12 mouse cellular contexts compared by ENCODE assay signal in the genomic region with DNA sequence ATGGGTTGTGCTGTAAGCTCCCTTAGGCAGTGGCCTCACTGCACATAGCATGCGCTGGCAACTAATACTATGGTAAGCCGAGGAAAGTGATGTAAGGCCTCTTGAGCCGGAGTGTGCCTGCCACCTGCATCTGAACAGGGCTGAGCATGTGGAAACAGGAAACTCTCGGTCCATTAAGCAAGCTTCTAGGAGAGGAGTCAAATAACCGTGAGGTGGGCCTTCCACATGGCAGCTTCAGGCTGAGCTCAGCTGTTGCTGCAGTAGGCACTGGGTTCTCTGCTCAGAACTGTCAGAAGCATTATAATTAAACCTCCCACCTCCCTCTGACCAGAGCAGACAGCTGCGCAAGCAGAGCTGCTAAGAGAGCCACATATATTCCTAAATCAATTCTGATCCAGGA. TPM values are rescaled to one million over a fixed set of nuclear protein-coding genes. Genes with fewer than 3 reads are reported as not detected.
A peak's percentile ranks its signal among the peaks of the same experiment; 100 is the strongest.
DNase-seq lines count a peak whose midpoint lies in the region; ATAC-seq and TF ChIP-seq lines count a peak whose summit lies in the region.
"Had no signal": no experiment of that assay in that cellular context is flagged by ENCODE, and none has a peak within 500 bp of the region (broad histone marks: within the 10 kb centered on the region; RNA-seq: fewer than 3 reads in every experiment).

No protein-coding gene starts in this region.

- DNase-seq in hindbrain, embryonic 11.5 days (ENCODE audit: low spot score), result no peak
- DNase-seq in hindbrain, embryonic 10.5 days (ENCODE audit: low spot score), result no peak
- DNase-seq in Patski (ENCODE audit: low read depth, low spot score), result peak; percentile 7
- peak; percentile 7 for DNase-seq in midbrain, embryonic 14.5 days
- no peak for DNase-seq in urinary bladder, postnatal 4 days (ENCODE audit: low spot score in 2 of 2)
- DNase-seq in cerebellum, adult 9-11 months, result no peak
- DNase-seq in thymus, postnatal 25 days, result no peak
- DNase-seq: adrenal gland, adult 2 months; kidney, postnatal 25 days had no signal

- no peaks in the 10 kb centered on the region for H3K4me1 ChIP-seq in hindbrain, embryonic 11.5 days (replicated peaks; ENCODE audit: control insufficient read depth, insufficient read depth, low read length)
- no peaks in the 10 kb centered on the region for H3K4me1 ChIP-seq in hindbrain, embryonic 10.5 days (replicated peaks)
- no peaks in the 10 kb centered on the region for H3K4me1 ChIP-seq in forebrain, embryonic 16.5 days (replicated peaks; ENCODE audit: control insufficient read depth, insufficient read depth, low read length)
- no peaks in the 10 kb centered on the region for H3K4me1 ChIP-seq in midbrain, embryonic 14.5 days (ENCODE audit: control insufficient read depth, insufficient read depth, low read length)
- H3K4me1 ChIP-seq: heart, embryonic 10.5 days; lung, embryonic 15.5 days had no signal

- peak; percentile 49; the same call in 1 of the 2 replicates for ATAC-seq in hindbrain, embryonic 11.5 days (ENCODE audit: low FRiP score)
- peak; percentile 62 for ATAC-seq in Patski
- ATAC-seq in forebrain, embryonic 16.5 days, result peak; percentile 31; the same call in 1 of the 2 replicates
- no peak for ATAC-seq in midbrain, embryonic 14.5 days (ENCODE audit: low FRiP score, low TSS enrichment)

- 68% methylated on average over 6 of the region's 6 CpGs for WGBS in hindbrain, embryonic 11.5 days
- WGBS in hindbrain, embryonic 10.5 days, result 69% methylated on average over 6 of the region's 6 CpGs
- WGBS in forebrain, embryonic 16.5 days, result 55% methylated on average over 6 of the region's 6 CpGs
- 57% methylated on average over 6 of the region's 6 CpGs for WGBS in midbrain, embryonic 14.5 days

- POLR2A ChIA-PET in Patski (lab: Charles Lee), result no interaction called here

- no peak overlapping the region for H3K27ac ChIP-seq in hindbrain, embryonic 11.5 days (ENCODE audit: low read depth, low read length)
- H3K27ac ChIP-seq in hindbrain, embryonic 10.5 days, result no peak overlapping the region
- no peak overlapping the region for H3K27ac ChIP-seq in forebrain, embryonic 16.5 days (ENCODE audit: low read length)
- no peak overlapping the region for H3K27ac ChIP-seq in midbrain, embryonic 14.5 days (replicated peaks; ENCODE audit: low read depth, low read length)
- H3K27ac ChIP-seq: heart, embryonic 10.5 days; lung, embryonic 15.5 days had no signal

- H3K4me3 ChIP-seq in hindbrain, embryonic 11.5 days (ENCODE audit: low read depth, low read length), result no peak overlapping the region
- H3K4me3 ChIP-seq in hindbrain, embryonic 10.5 days, result no peak overlapping the region
- H3K4me3 ChIP-seq in forebrain, embryonic 16.5 days (replicated peaks; ENCODE audit: low read length), result no peak overlapping the region
- H3K4me3 ChIP-seq in midbrain, embryonic 14.5 days (replicated peaks; ENCODE audit: low read depth, low read length), result no peak overlapping the region
- H3K4me3 ChIP-seq: heart, embryonic 10.5 days; lung, embryonic 15.5 days had no signal

- CTCF ChIA-PET in Patski (lab: Charles Lee), result no interaction called here

- in situ Hi-C loops in Patski (cut with MboI; ENCODE audit: low pct_unique_long_range_greater_than_20kb), result loop anchor here (5.0 kb wide), 1 partner anchor 34 kb away; the partner anchor contains the start of gene Dcx

- no peaks in the 10 kb centered on the region for H3K36me3 ChIP-seq in hindbrain, embryonic 11.5 days (ENCODE audit: control insufficient read depth, insufficient read depth, low read length)
- H3K36me3 ChIP-seq in hindbrain, embryonic 10.5 days, result no peaks in the 10 kb centered on the region
- no peaks in the 10 kb centered on the region for H3K36me3 ChIP-seq in forebrain, embryonic 16.5 days (ENCODE audit: control insufficient read depth, insufficient read depth)
- H3K36me3 ChIP-seq in midbrain, embryonic 14.5 days (ENCODE audit: control insufficient read depth, insufficient read depth, low read length), result no peaks in the 10 kb centered on the region
- H3K36me3 ChIP-seq: heart, embryonic 10.5 days; lung, embryonic 15.5 days had no signal

- no peaks in the 10 kb centered on the region for H3K27me3 ChIP-seq in hindbrain, embryonic 11.5 days (ENCODE audit: control insufficient read depth, insufficient read depth, low read length)
- H3K27me3 ChIP-seq in hindbrain, embryonic 10.5 days (ENCODE audit: insufficient read depth, poor library complexity, severe bottlenecking), result no peaks in the 10 kb centered on the region
- H3K27me3 ChIP-seq in Patski, result peaks cover 17% of the 10 kb centered on the region
- no peaks in the 10 kb centered on the region for H3K27me3 ChIP-seq in forebrain, embryonic 16.5 days (replicated peaks; ENCODE audit: control insufficient read depth, insufficient read depth, low read length)
- no peaks in the 10 kb centered on the region for H3K27me3 ChIP-seq in midbrain, embryonic 14.5 days (ENCODE audit: control insufficient read depth, insufficient read depth, low read length)
- H3K27me3 ChIP-seq: lung, embryonic 15.5 days had no signal

- no peak overlapping the region for H3K9ac ChIP-seq in hindbrain, embryonic 11.5 days (ENCODE audit: low read depth, low read length)
- no peak overlapping the region for H3K9ac ChIP-seq in forebrain, embryonic 16.5 days (replicated peaks; ENCODE audit: low read depth, low read length)
- no peak overlapping the region for H3K9ac ChIP-seq in midbrain, embryonic 14.5 days (replicated peaks; ENCODE audit: low read length)
- H3K9ac ChIP-seq: lung, embryonic 15.5 days had no signal

- no peaks in the 10 kb centered on the region for H3K9me3 ChIP-seq in hindbrain, embryonic 11.5 days (ENCODE audit: control insufficient read depth, low read length)
- no peaks in the 10 kb centered on the region for H3K9me3 ChIP-seq in hindbrain, embryonic 10.5 days
- H3K9me3 ChIP-seq in forebrain, embryonic 16.5 days (ENCODE audit: control insufficient read depth, low read length), result no peaks in the 10 kb centered on the region
- H3K9me3 ChIP-seq in midbrain, embryonic 14.5 days (ENCODE audit: control insufficient read depth, low read length), result no peaks in the 10 kb centered on the region
- H3K9me3 ChIP-seq: heart, embryonic 10.5 days; lung, embryonic 15.5 days had no signal

- H3K4me2 ChIP-seq in hindbrain, embryonic 11.5 days (replicated peaks; ENCODE audit: low read depth, low read length), result no peak overlapping the region
- no peak overlapping the region for H3K4me2 ChIP-seq in forebrain, embryonic 16.5 days (ENCODE audit: low read length)
- H3K4me2 ChIP-seq in midbrain, embryonic 14.5 days (ENCODE audit: low read length), result no peak overlapping the region
- H3K4me2 ChIP-seq: lung, embryonic 15.5 days had no signal

- no peak for TF ChIP-seq CTCF in Patski (IDR thresholded peaks at IDR 0.05)

RNA-seq across cellular contexts. Expression of gene Dcx, which starts 33.1 kb away (rescaled TPM):
- polyA plus RNA-seq in hindbrain, embryonic 11.5 days (2014; fragmentation: Nextera tagmentation; extraction: Ambion mirVana), result 170 and 180 TPM in 2 replicates
- 39.7 and 94.6 TPM in 2 replicates for polyA plus RNA-seq in hindbrain, embryonic 10.5 days (2016; fragmentation: Nextera tagmentation; extraction: Ambion mirVana)
- polyA plus RNA-seq in Patski (2021), result 0.03 TPM
- 389 and 442 TPM in 2 replicates for polyA plus RNA-seq in forebrain, embryonic 16.5 days (2015; fragmentation: Nextera tagmentation; extraction: Ambion mirVana)
- polyA plus RNA-seq in midbrain, embryonic 14.5 days (2014; fragmentation: Nextera tagmentation; extraction: Ambion mirVana), result 226 and 377 TPM in 2 replicates
- polyA plus RNA-seq: adrenal gland, adult 2 months had no signal

Comparison
In these comparisons a context has a peak if more than half of its experiments do, and no peak if none do; other contexts are left out.
1. DNase-seq: peak in Patski (single experiment) and midbrain, embryonic 14.5 days (single experiment); none in hindbrain, embryonic 11.5 days (single experiment), hindbrain, embryonic 10.5 days (single experiment), urinary bladder, postnatal 4 days (0 of 2), cerebellum, adult 9-11 months (single experiment) and thymus, postnatal 25 days (single experiment).
2. RNA of gene Dcx, which starts 33.1 kb away (polyA plus RNA-seq): 389 to 442 TPM in forebrain, embryonic 16.5 days, 226 to 377 TPM in midbrain, embryonic 14.5 days, 170 to 180 TPM in hindbrain, embryonic 11.5 days and 39.7 to 94.6 TPM in hindbrain, embryonic 10.5 days; 0.03 TPM in Patski (single experiment); every median in the first group is over 10 times any median in the second.